Mouse (Mus musculus): Measurements from ENCODE around the gene Chsy1.

Gene Chsy1

DNA sequence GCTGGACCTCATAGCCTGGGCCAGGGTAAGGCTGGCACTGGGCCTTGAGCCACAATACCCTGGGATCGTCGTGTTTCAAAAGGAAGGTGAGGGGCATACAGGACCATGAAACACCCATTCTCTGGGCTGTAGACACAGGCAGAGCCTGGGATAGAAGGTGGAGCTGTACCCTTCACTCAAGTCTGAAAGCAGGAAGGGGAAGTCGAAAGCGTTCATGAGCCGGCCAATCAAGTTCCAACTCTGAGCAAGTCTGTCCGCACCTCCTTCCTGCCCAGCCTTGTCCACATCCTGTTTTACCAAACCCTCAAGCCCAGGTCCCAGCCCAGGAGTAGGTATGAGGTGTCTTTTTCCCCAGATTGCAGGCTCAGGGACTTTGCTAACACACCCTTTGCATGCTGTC lies 66.4 kb downstream of the Chsy1 start:
- no peak for TF ChIP-seq GATA4 (IDR thresholded peaks at IDR 0.05; ENCODE audit: insufficient replicate concordance, low read length)

DNA sequence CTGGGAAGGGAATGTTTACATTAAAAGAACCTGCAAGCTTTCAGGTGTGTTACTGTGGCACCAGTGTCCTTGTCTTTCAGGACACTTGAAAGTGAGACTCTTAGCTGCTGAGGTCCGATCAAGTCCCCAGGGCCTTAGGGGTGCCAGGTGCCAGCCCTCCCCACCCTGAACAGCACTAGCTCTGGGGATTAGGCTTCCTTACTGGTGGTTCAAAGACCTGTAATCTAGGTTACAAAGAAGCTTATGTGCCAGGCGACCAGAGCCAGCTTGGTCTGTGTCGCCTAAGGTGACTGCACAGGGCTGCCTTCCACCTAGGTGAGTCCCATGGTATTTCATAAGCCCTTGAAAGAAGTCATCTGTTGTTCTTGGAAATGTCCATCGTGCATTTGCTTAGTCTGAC lies 66.9 kb downstream of the Chsy1 start:
- no peak for TF ChIP-seq GATA4 (IDR thresholded peaks at IDR 0.05; ENCODE audit: insufficient replicate concordance, low read length)

DNA sequence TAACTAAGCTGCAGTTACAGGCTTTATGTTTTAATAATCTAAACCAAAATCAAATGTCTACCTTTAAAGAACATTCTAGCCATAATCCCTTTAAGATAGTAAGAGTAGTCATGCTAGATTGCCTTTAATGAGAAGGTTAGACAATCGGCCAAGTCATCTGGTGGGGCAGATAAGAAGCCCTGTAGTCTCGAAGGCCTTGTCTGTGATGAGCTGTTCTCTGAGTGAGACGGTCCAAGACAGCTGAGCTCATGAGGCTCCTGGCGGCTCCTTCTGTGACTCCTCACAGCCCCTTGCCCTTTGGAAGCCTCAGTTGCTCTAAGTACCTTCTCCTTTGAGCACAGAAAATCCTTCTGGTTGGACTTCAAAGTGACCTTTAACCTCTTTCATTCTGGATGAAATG lies 67.6 kb downstream of the Chsy1 start:
- TF ChIP-seq GATA4 (IDR thresholded peaks at IDR 0.05; ENCODE audit: insufficient replicate concordance, low read length): no peak

- TF ChIP-seq GATA4 (IDR thresholded peaks at IDR 0.05; ENCODE audit: insufficient replicate concordance, low read length): no peak
Measured at GRCm38 (mm10) chr7:66178101-66178500, 68.8 kb downstream of the Chsy1 start.

DNA sequence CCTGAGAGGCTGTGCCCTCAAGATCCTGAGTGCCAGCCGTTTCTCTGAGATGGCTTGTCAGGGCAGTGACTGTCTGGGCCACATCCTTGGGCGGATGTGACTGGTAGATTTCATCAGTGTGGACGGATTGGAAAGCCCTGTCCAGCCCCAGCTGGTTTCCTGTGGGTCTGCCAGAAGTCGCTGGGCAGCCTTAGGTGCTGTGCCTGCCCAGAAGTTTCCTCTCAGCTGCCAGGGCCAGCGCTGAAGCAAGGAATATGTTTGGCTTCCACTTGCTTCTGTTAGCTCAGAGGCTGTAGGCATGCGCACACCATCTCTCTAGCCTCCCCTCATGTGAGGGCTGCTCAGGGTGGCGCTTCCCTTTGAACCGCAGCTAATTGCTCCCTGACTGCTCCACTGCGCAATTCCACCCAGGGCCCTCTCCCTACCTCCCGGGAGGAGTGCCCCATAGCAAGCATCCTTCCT lies 69.8 kb downstream of the Chsy1 start:
- TF ChIP-seq GATA4 (IDR thresholded peaks at IDR 0.05; ENCODE audit: insufficient replicate concordance, low read length): no peak

- TF ChIP-seq GATA4 (IDR thresholded peaks at IDR 0.05; ENCODE audit: insufficient replicate concordance, low read length): no peak
Measured at GRCm38 (mm10) chr7:66179711-66180110, 70.4 kb downstream of the Chsy1 start.

DNA sequence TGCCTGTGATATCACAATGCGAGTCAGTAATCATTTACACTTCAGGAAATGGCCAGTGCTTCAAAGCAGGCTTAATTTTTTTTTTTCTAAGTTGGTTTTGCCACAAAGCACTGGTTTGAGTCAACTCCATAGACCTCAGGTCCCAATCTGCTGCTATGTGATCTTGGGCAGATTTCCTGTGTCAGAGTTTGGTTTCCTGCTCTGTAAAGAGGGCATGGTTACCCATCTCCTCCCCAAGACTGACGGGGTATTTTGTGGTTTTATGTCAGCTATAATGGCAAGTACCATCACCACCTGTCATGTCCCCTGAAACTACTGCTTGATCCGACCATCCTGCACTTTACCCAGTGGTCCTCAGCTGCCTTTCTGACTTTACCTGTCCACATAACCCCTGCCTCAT lies 70.9 kb downstream of the Chsy1 start:
- no peak for TF ChIP-seq GATA4 (IDR thresholded peaks at IDR 0.05; ENCODE audit: insufficient replicate concordance, low read length)

GRCm38 (mm10) chr7:66180711-66181365 lies 71.5 kb downstream of the Chsy1 start:
- TF ChIP-seq GATA4 (IDR thresholded peaks at IDR 0.05; ENCODE audit: insufficient replicate concordance, low read length): no peak

- no peak for TF ChIP-seq GATA4 (IDR thresholded peaks at IDR 0.05; ENCODE audit: insufficient replicate concordance, low read length)
Measured at GRCm38 (mm10) chr7:66182075-66182715, 72.9 kb downstream of the Chsy1 start.

GRCm38 (mm10) chr7:66183404-66183803 lies 74.1 kb downstream of the Chsy1 start:
- no peak for TF ChIP-seq GATA4 (IDR thresholded peaks at IDR 0.05; ENCODE audit: insufficient replicate concordance, low read length)

- no peak for TF ChIP-seq GATA4 (IDR thresholded peaks at IDR 0.05; ENCODE audit: insufficient replicate concordance, low read length)
Measured at GRCm38 (mm10) chr7:66184026-66184425, 74.7 kb downstream of the Chsy1 start.

- no peak for TF ChIP-seq GATA4 (IDR thresholded peaks at IDR 0.05; ENCODE audit: insufficient replicate concordance, low read length)
Measured at GRCm38 (mm10) chr7:66185370-66185769, 76.1 kb downstream of the Chsy1 start.

DNA sequence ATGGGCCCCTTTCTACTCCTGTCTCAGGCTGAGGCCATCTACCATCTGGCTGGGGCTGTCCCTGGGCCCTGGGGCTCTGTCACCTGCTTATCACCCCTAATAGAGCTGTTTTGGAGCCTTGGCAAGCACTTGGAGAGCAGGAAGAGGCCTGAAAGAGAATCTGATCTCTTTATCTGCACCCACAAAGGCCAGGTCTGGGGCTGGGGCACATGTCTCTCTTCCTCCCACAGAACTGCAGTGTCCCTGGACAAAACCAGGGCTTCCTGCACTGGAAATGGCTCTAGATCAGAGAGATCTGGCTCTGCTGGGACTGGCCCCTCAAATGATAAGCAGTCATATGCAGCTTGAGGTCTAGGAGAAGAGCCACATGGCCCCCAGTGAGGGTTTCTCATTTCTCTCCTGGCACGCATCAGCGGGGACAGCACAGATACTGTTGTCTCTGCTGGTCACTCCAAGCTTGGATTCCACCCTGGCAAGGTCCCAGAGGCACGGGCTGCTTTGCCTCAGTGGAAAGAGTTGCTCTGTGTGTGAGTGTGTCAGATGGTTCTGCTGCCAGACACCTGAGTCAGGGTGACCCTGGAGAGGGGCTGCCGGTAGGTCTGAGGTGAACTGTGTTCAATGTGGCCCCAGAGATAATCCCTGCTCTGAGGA lies 78.4 kb downstream of the Chsy1 start:
- no peak for TF ChIP-seq GATA4 (IDR thresholded peaks at IDR 0.05; ENCODE audit: insufficient replicate concordance, low read length)

GRCm38 (mm10) chr7:66194511-66194910 lies 85.2 kb downstream of the Chsy1 start:
- no peak for TF ChIP-seq GATA4 (IDR thresholded peaks at IDR 0.05; ENCODE audit: insufficient replicate concordance, low read length)

DNA sequence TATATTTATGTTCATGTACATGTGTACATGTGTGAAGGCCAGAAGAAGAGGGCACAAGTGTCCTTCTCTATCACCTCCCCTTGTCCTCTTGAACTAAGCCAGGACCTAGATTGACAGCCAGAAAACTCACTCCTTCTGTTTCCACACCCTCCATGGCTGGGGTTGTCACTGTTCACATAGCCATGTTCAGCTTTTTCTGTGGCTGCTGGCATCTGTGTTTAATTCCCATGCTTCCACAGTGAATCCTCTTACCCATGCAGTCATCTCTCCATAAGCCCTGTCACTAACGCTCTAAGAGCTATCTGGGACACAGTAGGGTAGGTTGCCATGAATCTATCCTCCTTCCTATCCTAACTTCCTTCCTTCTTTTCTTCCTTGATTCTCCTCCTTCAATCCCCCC lies 86.6 kb downstream of the Chsy1 start:
- no peak for TF ChIP-seq GATA4 (IDR thresholded peaks at IDR 0.05; ENCODE audit: insufficient replicate concordance, low read length)
